Mouse (Mus musculus): Measurements from ENCODE around the gene Rab3gap2. TPM values are rescaled to one million over a fixed set of nuclear protein-coding genes. Genes with fewer than 3 reads are reported as not detected.
"Not testable (repeated sequence)": the region's sequence is repeated elsewhere in the genome, so short reads cannot be mapped to it uniquely, and the experiment has no call there.

The Rab3gap2 gene
- polyA plus RNA-seq, 1 experiment from 2014 or later, result 26.1 TPM

GRCm38 (mm10) chr1:185327754-185328345, 123.9 kb downstream of the Rab3gap2 start:
- not testable (repeated sequence) for ATAC-seq (replicated peaks; ENCODE audit: low FRiP score, low TSS enrichment, low read depth); H3K27me3 ChIP-seq (replicated peaks; ENCODE audit: control insufficient read depth, insufficient read depth, low read length); DNase-seq (ENCODE audit: low spot score); H3K9me3 ChIP-seq (ENCODE audit: control insufficient read depth, low read length); H3K27ac ChIP-seq (ENCODE audit: low read depth)
- 62% methylated on average over 3 of the region's 3 CpGs for WGBS
- H3K4me2 ChIP-seq (ENCODE audit: low read length), result peak overlapping the region; percentile 77
- H3K4me3 ChIP-seq (ENCODE audit: low read depth, low read length), result peak overlapping the region; percentile 98
- H3K9ac ChIP-seq (ENCODE audit: low read length), result peak overlapping the region; percentile 93
- peaks cover 15% of the 10 kb centered on the region for H3K4me1 ChIP-seq (replicated peaks; ENCODE audit: control insufficient read depth, insufficient read depth, low read length)
- peaks cover 45% of the 10 kb centered on the region for H3K36me3 ChIP-seq (ENCODE audit: control insufficient read depth, insufficient read depth, low read length)

DNA sequence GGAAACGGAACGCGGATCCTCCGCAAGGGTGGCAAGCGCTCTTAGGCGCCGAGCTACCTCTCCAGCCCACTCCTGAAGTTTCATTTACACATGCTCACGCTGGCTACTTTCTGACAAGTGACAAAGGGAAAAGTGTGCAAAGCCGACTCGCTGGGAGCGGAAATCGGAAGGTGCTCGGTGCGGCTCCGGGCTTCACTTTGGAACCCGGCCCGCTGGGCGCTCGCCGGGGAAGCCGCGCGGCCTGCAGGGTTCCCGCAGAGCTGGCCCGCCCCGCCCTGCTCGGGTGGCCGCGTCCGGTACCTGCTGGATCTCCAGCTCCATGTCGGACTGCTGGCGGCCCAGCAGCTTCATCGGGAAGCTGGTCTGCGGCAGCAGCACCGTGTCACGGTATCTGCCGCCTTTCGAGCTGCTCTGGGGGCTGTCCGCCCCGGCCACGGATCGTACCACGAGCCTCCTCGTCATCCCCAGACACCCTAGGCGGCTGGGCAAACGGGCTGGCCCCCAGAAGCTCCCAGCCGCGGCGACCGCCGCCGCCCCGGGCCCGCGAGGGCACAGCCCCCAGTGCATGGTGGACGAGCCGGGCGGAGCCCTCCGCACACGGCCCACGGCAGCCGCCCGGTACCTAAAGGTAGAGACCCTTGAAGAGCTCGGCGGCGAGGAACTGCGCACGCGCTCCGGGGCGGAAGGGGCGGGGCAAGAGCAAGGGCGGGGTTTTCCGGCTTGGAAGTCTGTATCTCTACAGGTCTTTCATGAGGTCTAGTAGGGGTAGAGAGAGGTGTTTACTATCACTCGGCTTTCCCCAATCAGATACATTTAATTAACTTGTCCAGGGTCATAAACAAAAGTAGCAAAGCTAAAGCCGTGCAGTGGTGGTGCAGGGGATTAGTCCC, 125.0 kb downstream of the Rab3gap2 start, which contains the start of gene Iars2:
Iars2 (minus strand) TSS at position 676 of the 890 bp plus-strand sequence.
- peak; percentile 96 for DNase-seq (ENCODE audit: low spot score)
- H3K9me3 ChIP-seq (ENCODE audit: control insufficient read depth, low read length), result no peaks in the 10 kb centered on the region
- H3K27ac ChIP-seq (ENCODE audit: low read depth), result peak within 1 kb of the TSS; percentile 92
- H3K27me3 ChIP-seq (replicated peaks; ENCODE audit: control insufficient read depth, insufficient read depth, low read length), result no peaks in the 10 kb centered on the region
- H3K4me1 ChIP-seq (replicated peaks; ENCODE audit: control insufficient read depth, insufficient read depth, low read length), result peaks cover 21% of the 10 kb centered on the region
- peaks cover 34% of the 10 kb centered on the region for H3K36me3 ChIP-seq (ENCODE audit: control insufficient read depth, insufficient read depth, low read length)
- peak within 1 kb of the TSS; percentile 93 for H3K9ac ChIP-seq (ENCODE audit: low read length)
- peak within 1 kb of the TSS; percentile 98 for H3K4me3 ChIP-seq (ENCODE audit: low read depth, low read length)
- peak within 1 kb of the TSS; percentile 77 for H3K4me2 ChIP-seq (ENCODE audit: low read length)
- peak; percentile 82 for ATAC-seq (replicated peaks; ENCODE audit: low FRiP score, low TSS enrichment, low read depth)
- WGBS, result under 1% methylated on average over 76 of the region's 76 CpGs

GRCm38 (mm10) chr1:185329851-185330250, 125.9 kb downstream of the Rab3gap2 start:
- Histone ChIP-seq H3K4me2 (ENCODE audit: low read length) (peak overlapping the region; percentile 77; the same call in 1 of the 2 replicates), H3K36me3 (ENCODE audit: control insufficient read depth, insufficient read depth, low read length) (peaks cover 25% of the 10 kb centered on the region), H3K27me3 (replicated peaks; ENCODE audit: control insufficient read depth, insufficient read depth, low read length) (no peaks in the 10 kb centered on the region), H3K4me1 (replicated peaks; ENCODE audit: control insufficient read depth, insufficient read depth, low read length) (peaks cover 21% of the 10 kb centered on the region), H3K27ac (ENCODE audit: low read depth) (no peak overlapping the region), H3K9me3 (ENCODE audit: control insufficient read depth, low read length) (no peaks in the 10 kb centered on the region), H3K9ac (ENCODE audit: low read length) (no peak overlapping the region), H3K4me3 (ENCODE audit: low read depth, low read length) (peak overlapping the region; percentile 98; the same call in 1 of the 2 replicates)
- WGBS, result 96% methylated on average over 8 of the region's 8 CpGs
- no peak for DNase-seq (ENCODE audit: low spot score)
- ATAC-seq (replicated peaks; ENCODE audit: low FRiP score, low TSS enrichment, low read depth), result no peak

DNA sequence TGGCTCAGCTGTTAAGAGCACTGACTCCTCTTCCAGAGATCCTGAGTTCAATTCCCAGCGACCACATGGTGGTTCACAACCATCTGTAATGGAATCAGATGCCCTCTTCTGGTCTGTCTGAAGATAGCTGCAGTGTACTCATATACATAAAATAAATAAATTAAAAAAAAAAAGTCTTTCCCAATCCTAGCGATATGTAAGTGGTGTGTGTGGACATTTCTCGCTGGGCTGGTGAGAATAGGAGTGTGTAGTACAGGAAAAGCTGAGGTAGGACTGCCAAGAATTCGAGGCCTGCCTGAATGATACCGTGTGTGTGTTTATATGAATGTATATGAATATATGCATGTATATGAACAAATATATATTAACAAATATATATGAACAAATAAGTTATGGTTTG, 127.4 kb downstream of the Rab3gap2 start:
- 51% methylated on average over 5 of the region's 5 CpGs for whole genome bisulfite sequencing
- Histone ChIP-seq H3K27ac (ENCODE audit: low read depth) (no peak overlapping the region), H3K4me2 (ENCODE audit: low read length) (peak overlapping the region; percentile 84), H3K9ac (ENCODE audit: low read length) (no peak overlapping the region; the same call in 1 of the 2 replicates), H3K4me1 (replicated peaks; ENCODE audit: control insufficient read depth, insufficient read depth, low read length) (peaks cover 21% of the 10 kb centered on the region), H3K27me3 (replicated peaks; ENCODE audit: control insufficient read depth, insufficient read depth, low read length) (no peaks in the 10 kb centered on the region), H3K9me3 (ENCODE audit: control insufficient read depth, low read length) (no peaks in the 10 kb centered on the region), H3K36me3 (ENCODE audit: control insufficient read depth, insufficient read depth, low read length) (peaks cover 10% of the 10 kb centered on the region), H3K4me3 (ENCODE audit: low read depth, low read length) (peak overlapping the region; percentile 61; the same call in 1 of the 2 replicates)
- no peak for ATAC-seq (replicated peaks; ENCODE audit: low FRiP score, low TSS enrichment, low read depth)
- DNase-seq (ENCODE audit: low spot score), result no peak

GRCm38 (mm10) chr1:185331983-185332430, 128.1 kb downstream of the Rab3gap2 start, which contains the start of gene Bpnt1:
Gene Bpnt1 (plus strand): TSS chr1:185332149.
- H3K4me1 ChIP-seq (replicated peaks; ENCODE audit: control insufficient read depth, insufficient read depth, low read length), result peaks cover 21% of the 10 kb centered on the region
- no peaks in the 10 kb centered on the region for H3K9me3 ChIP-seq (ENCODE audit: control insufficient read depth, low read length)
- no peaks in the 10 kb centered on the region for H3K27me3 ChIP-seq (replicated peaks; ENCODE audit: control insufficient read depth, insufficient read depth, low read length)
- peaks cover 3% of the 10 kb centered on the region for H3K36me3 ChIP-seq (ENCODE audit: control insufficient read depth, insufficient read depth, low read length)
- ATAC-seq (replicated peaks; ENCODE audit: low FRiP score, low TSS enrichment, low read depth) (peak; percentile 68), DNase-seq (ENCODE audit: low spot score) (peak; percentile 90)
- H3K27ac ChIP-seq (ENCODE audit: low read depth), result peak within 1 kb of the TSS; percentile 70
- H3K9ac ChIP-seq (ENCODE audit: low read length), result peak within 1 kb of the TSS; percentile 57
- peak within 1 kb of the TSS; percentile 61 for H3K4me3 ChIP-seq (ENCODE audit: low read depth, low read length)
- H3K4me2 ChIP-seq (ENCODE audit: low read length), result peak within 1 kb of the TSS; percentile 84
- under 1% methylated on average over 32 of the region's 32 CpGs for WGBS

DNA sequence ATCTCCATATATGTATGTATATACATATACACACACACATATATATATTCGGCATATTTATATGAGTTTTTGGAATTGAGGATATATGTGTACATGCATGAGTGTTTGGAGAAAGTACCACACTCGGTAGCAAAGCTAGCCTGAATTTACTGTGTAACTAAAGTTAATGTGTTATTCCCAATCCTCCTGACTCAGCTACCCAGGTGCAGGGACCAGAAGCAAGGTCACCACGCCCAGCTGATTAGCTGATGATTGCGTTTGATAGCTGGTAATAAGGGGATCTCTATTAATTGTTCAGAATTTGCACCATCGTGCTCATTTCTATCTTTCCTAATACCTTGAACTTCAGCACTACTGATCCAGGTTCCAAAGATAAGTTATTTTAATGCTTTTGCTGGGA, 129.7 kb downstream of the Rab3gap2 start:
- ATAC-seq (replicated peaks; ENCODE audit: low FRiP score, low TSS enrichment, low read depth) (no peak), DNase-seq (ENCODE audit: low spot score) (no peak)
- Histone ChIP-seq H3K27ac (ENCODE audit: low read depth) (no peak overlapping the region), H3K9ac (ENCODE audit: low read length) (no peak overlapping the region), H3K36me3 (ENCODE audit: control insufficient read depth, insufficient read depth, low read length) (peaks cover 10% of the 10 kb centered on the region), H3K9me3 (ENCODE audit: control insufficient read depth, low read length) (no peaks in the 10 kb centered on the region), H3K27me3 (replicated peaks; ENCODE audit: control insufficient read depth, insufficient read depth, low read length) (no peaks in the 10 kb centered on the region), H3K4me1 (replicated peaks; ENCODE audit: control insufficient read depth, insufficient read depth, low read length) (peaks cover 15% of the 10 kb centered on the region; the same call in 1 of the 2 replicates), H3K4me2 (ENCODE audit: low read length) (peak overlapping the region; percentile 84; the same call in 1 of the 2 replicates), H3K4me3 (ENCODE audit: low read depth, low read length) (no peak overlapping the region)
- WGBS, result 82% methylated on average over 5 of the region's 5 CpGs

DNA sequence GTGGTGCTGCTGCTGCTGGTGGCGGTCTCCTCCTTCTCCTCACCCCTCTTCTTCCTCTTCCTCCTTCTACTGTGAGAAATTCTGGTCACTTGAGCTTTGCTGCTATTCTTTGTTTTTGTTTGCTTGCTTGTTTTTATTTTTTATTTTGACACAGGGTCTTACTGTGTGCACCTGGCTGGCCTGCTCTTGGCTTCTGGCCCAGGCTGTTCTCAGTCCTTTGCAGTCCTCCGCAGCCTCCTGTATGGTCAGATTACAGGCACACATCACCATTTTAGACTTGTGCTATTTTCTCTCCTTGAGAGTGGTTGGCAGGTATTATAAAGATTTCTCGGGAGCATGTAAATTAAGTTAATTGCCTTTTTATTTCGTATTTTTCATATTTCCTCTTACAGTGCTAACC, 130.2 kb downstream of the Rab3gap2 start:
- Histone ChIP-seq H3K4me2 (ENCODE audit: low read length) (no peak overlapping the region), H3K27me3 (replicated peaks; ENCODE audit: control insufficient read depth, insufficient read depth, low read length) (no peaks in the 10 kb centered on the region), H3K9ac (ENCODE audit: low read length) (no peak overlapping the region), H3K27ac (ENCODE audit: low read depth) (no peak overlapping the region), H3K4me1 (replicated peaks; ENCODE audit: control insufficient read depth, insufficient read depth, low read length) (peaks cover 15% of the 10 kb centered on the region; the same call in 1 of the 2 replicates), H3K4me3 (ENCODE audit: low read depth, low read length) (no peak overlapping the region), H3K36me3 (ENCODE audit: control insufficient read depth, insufficient read depth, low read length) (peaks cover 14% of the 10 kb centered on the region), H3K9me3 (ENCODE audit: control insufficient read depth, low read length) (no peaks in the 10 kb centered on the region)
- DNase-seq (ENCODE audit: low spot score) (no peak), ATAC-seq (replicated peaks; ENCODE audit: low FRiP score, low TSS enrichment, low read depth) (no peak)
- 92% methylated on average over 4 of the region's 4 CpGs for WGBS

GRCm38 (mm10) chr1:185335231-185335765, 131.4 kb downstream of the Rab3gap2 start:
- no peak for DNase-seq (ENCODE audit: low spot score)
- no peaks in the 10 kb centered on the region for H3K27me3 ChIP-seq (replicated peaks; ENCODE audit: control insufficient read depth, insufficient read depth, low read length)
- H3K4me1 ChIP-seq (replicated peaks; ENCODE audit: control insufficient read depth, insufficient read depth, low read length), result peaks cover 11% of the 10 kb centered on the region; the same call in 1 of the 2 replicates
- peaks cover 25% of the 10 kb centered on the region for H3K36me3 ChIP-seq (ENCODE audit: control insufficient read depth, insufficient read depth, low read length)
- 0 out of 2 replicates have a peak overlapping the region, but pooled peaks have one; percentile 16 for H3K27ac ChIP-seq (ENCODE audit: low read depth)
- no peaks in the 10 kb centered on the region for H3K9me3 ChIP-seq (ENCODE audit: control insufficient read depth, low read length)
- no peak overlapping the region for H3K4me3 ChIP-seq (ENCODE audit: low read depth, low read length)
- no peak overlapping the region for H3K9ac ChIP-seq (ENCODE audit: low read length)
- no peak for ATAC-seq (replicated peaks; ENCODE audit: low FRiP score, low TSS enrichment, low read depth)
- WGBS, result 78% methylated on average over 6 of the region's 6 CpGs
- no peak overlapping the region for H3K4me2 ChIP-seq (ENCODE audit: low read length)
